Mouse (Mus musculus): Measurements from ENCODE around the gene Nsf.

- TF ChIP-seq CTCF (IDR thresholded peaks at IDR 0.05; ENCODE audit: low read depth, low read length) (peak; percentile 69), POLR2A (IDR thresholded peaks at IDR 0.05; ENCODE audit: borderline replicate concordance, low read depth, low read length) (no peak)
Observed at GRCm38 (mm10) chr11:103987423-103987822, 33.6 kb upstream of the Nsf start.

Measured in bone marrow macrophage, adult 2 months (primary cell).